Mouse (Mus musculus): Measurements from ENCODE around the gene Mymx. TPM values are rescaled to one million over a fixed set of nuclear protein-coding genes. Genes with fewer than 3 reads are reported as not detected.

Mymx gene
- polyA plus RNA-seq, 1 experiment from 2014 or later = 7.4 TPM

DNA sequence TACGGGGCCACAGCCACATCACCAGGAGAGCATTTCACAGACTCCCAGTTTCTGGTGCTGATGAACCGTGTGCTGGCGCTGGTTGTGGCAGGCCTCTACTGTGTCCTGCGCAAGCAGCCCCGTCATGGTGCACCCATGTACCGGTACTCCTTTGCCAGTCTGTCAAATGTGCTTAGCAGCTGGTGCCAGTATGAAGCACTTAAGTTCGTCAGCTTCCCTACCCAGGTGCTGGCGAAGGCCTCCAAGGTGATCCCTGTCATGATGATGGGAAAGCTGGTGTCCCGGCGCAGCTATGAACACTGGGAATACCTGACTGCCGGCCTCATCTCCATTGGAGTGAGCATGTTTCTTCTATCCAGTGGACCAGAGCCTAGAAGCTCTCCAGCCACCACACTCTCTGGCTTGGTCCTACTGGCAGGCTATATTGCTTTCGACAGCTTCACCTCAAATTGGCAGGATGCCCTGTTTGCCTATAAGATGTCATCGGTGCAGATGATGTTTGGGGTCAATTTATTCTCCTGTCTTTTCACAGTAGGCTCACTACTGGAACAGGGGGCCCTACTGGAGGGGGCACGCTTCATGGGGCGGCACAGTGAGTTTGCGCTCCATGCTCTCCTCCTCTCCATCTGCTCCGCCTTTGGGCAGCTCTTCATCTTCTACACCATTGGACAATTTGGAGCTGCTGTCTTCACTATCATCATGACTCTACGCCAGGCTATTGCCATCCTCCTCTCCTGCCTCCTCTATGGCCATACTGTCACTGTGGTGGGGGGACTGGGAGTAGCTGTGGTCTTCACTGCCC, 35.3 kb downstream of the Mymx start:
- peak overlapping the region; percentile 7; the same call in 1 of the 2 replicates for H3K9ac ChIP-seq (replicated peaks; ENCODE audit: low read length)
- no peaks in the 10 kb centered on the region for H3K27me3 ChIP-seq (ENCODE audit: insufficient read depth, low read length)
- peak overlapping the region; percentile 20; the same call in 1 of the 2 replicates for H3K27ac ChIP-seq (ENCODE audit: low read length)
- H3K4me1 ChIP-seq (ENCODE audit: insufficient read depth, low read length) = peaks cover 46% of the 10 kb centered on the region
- H3K9me3 ChIP-seq (ENCODE audit: low read length) = no peaks in the 10 kb centered on the region
- ATAC-seq (ENCODE audit: low FRiP score, low TSS enrichment) = no peak
- H3K4me2 ChIP-seq (replicated peaks; ENCODE audit: low read depth, low read length) = no peak overlapping the region
- H3K4me3 ChIP-seq (ENCODE audit: low read length) = no peak overlapping the region
- 65% methylated on average over 18 of the region's 18 CpGs for WGBS
- peaks cover 52% of the 10 kb centered on the region for H3K36me3 ChIP-seq (ENCODE audit: insufficient read depth, low read length)

DNA sequence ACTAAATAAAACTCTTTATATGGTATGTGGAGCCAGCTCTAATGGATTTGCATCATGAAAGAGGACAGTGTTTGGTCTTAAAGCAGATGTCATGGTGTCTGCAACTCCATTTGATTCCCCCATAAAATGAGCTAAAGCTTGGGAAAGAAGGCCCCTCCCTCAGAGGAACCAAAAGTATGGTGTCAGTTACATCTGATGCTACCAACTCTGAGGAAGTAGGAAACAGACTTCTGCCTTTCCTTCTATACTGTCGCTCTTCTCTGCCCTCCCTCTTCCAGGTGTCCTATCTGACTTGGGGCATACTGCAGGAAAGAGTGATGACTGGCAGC, 35.9 kb downstream of the Mymx start:
- Histone ChIP-seq H3K4me2 (replicated peaks; ENCODE audit: low read depth, low read length) (no peak overlapping the region), H3K27ac (ENCODE audit: low read length) (no peak overlapping the region), H3K27me3 (ENCODE audit: insufficient read depth, low read length) (no peaks in the 10 kb centered on the region), H3K9me3 (ENCODE audit: low read length) (no peaks in the 10 kb centered on the region), H3K4me1 (ENCODE audit: insufficient read depth, low read length) (peaks cover 40% of the 10 kb centered on the region), H3K9ac (replicated peaks; ENCODE audit: low read length) (no peak overlapping the region), H3K4me3 (ENCODE audit: low read length) (no peak overlapping the region), H3K36me3 (ENCODE audit: insufficient read depth, low read length) (peaks cover 46% of the 10 kb centered on the region)
- no peak for ATAC-seq (ENCODE audit: low FRiP score, low TSS enrichment)
- WGBS = 72% methylated on average over 1 of the region's 1 CpGs

DNA sequence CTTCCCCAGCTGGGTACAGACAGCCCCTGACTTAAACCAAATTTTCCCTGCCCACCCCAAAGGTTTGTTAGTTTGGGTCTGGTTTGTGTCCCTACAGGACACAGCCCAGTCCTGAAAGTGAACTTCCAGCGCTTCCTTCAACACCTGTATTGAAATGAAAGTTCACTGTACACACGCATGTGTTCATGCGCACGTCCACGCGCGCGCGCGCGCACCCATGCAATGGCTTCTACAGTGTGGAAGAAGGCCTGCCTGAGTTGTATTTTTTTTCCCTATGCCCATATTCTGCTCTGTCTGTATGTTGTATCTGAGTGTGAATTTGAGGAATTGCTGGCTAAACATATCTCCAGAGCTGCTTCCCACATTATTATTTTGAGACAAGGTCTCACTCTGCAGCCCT, 36.8 kb downstream of the Mymx start:
- 0 out of 2 replicates have a peak overlapping the region, but pooled peaks have one; percentile 6 for H3K27ac ChIP-seq (ENCODE audit: low read length)
- peaks cover 32% of the 10 kb centered on the region for H3K4me1 ChIP-seq (ENCODE audit: insufficient read depth, low read length)
- H3K9ac ChIP-seq (replicated peaks; ENCODE audit: low read length) = peak overlapping the region; percentile 88
- H3K27me3 ChIP-seq (ENCODE audit: insufficient read depth, low read length) = no peaks in the 10 kb centered on the region
- H3K9me3 ChIP-seq (ENCODE audit: low read length) = no peaks in the 10 kb centered on the region
- 94% methylated on average over 11 of the region's 11 CpGs for WGBS
- H3K36me3 ChIP-seq (ENCODE audit: insufficient read depth, low read length) = peaks cover 37% of the 10 kb centered on the region
- H3K4me3 ChIP-seq (ENCODE audit: low read length) = peak overlapping the region; percentile 80
- H3K4me2 ChIP-seq (replicated peaks; ENCODE audit: low read depth, low read length) = peak overlapping the region; percentile 94
- ATAC-seq (ENCODE audit: low FRiP score, low TSS enrichment) = no peak

DNA sequence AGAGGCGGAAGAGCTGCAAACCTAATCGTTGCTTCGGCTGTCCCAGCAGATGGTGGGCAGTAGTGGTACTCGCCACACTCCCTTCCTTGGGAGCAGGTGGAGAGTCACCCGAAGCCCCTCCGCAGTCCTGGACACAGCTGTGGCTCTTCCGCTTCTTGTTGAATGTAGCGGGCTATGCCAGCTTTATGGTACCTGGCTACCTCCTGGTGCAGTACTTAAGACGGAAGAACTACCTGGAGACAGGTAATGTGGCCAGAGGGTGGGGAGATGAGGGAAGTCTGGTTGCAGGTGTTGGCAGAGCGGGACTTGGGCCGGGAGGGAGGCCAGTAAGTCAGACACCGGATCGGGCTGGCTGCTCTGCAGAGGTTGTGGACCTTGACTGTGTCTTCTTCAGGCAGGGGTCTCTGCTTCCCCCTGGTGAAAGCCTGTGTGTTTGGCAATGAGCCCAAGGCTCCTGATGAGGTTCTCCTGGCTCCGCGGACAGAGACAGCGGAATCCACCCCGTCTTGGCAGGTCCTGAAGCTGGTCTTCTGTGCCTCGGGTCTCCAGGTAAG, 37.3 kb downstream of the Mymx start:
- Histone ChIP-seq H3K27me3 (ENCODE audit: insufficient read depth, low read length) (no peaks in the 10 kb centered on the region), H3K36me3 (ENCODE audit: insufficient read depth, low read length) (peaks cover 32% of the 10 kb centered on the region), H3K9ac (replicated peaks; ENCODE audit: low read length) (peak overlapping the region; percentile 88), H3K4me3 (ENCODE audit: low read length) (peak overlapping the region; percentile 80), H3K4me1 (ENCODE audit: insufficient read depth, low read length) (peaks cover 27% of the 10 kb centered on the region), H3K27ac (ENCODE audit: low read length) (peak overlapping the region; percentile 87), H3K4me2 (replicated peaks; ENCODE audit: low read depth, low read length) (peak overlapping the region; percentile 94), H3K9me3 (ENCODE audit: low read length) (no peaks in the 10 kb centered on the region)
- no peak for ATAC-seq (ENCODE audit: low FRiP score, low TSS enrichment)
- 8% methylated on average over 18 of the region's 18 CpGs for WGBS

DNA sequence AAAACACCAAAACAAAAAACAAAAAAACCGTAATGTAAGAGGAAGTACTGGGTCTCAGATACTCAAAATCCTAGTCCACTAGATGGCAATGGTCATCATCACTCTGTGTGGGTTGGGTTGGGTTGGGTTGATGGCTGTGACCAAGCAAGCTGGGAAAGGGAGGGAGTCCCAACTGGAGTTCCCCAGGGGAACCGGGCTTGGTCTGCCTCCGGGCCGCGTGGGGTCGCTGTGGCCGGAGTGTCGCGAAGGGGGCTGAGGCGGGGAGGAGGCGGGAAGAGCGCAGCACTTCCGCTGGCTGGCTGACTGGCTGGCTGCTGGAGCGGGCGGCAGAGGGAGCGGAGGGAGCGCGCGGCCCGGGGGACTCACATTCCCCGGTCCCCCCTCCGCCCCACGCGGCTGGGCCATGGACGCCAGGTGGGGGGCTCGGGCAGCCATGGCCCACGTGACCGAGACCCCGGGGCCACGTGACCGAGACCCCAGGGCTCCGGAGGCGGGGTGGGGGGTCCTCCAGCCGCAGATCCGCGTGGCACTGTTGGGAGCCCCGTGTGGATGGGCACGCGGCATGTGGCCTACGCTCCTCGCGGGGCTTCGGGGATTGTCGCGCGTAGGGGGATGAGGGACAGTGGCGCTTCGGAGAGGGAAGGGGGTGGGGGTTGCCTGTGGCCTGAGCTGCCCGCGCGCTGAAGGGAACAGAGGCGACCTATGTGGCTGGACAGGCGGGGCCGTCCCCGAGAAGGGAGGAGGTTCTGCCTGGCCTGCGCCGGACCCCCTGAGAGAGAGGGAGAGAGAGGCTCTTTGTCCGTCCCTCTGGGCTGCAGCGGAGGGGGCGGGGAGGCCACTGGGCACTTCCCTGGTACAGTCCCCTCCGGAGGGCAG, 38.0 kb downstream of the Mymx start, which contains the start of gene Slc35b2:
Gene Slc35b2 (plus strand): TSS at position 220 of the 876 bp plus-strand sequence.
- Histone ChIP-seq H3K36me3 (ENCODE audit: insufficient read depth, low read length) (peaks cover 25% of the 10 kb centered on the region), H3K27me3 (ENCODE audit: insufficient read depth, low read length) (no peaks in the 10 kb centered on the region), H3K4me3 (ENCODE audit: low read length) (peak within 1 kb of the TSS; percentile 80), H3K9me3 (ENCODE audit: low read length) (no peaks in the 10 kb centered on the region), H3K4me1 (ENCODE audit: insufficient read depth, low read length) (peaks cover 20% of the 10 kb centered on the region), H3K4me2 (replicated peaks; ENCODE audit: low read depth, low read length) (peak within 1 kb of the TSS; percentile 94), H3K9ac (replicated peaks; ENCODE audit: low read length) (peak within 1 kb of the TSS; percentile 88), H3K27ac (ENCODE audit: low read length) (peak within 1 kb of the TSS; percentile 87)
- under 1% methylated on average over 53 of the region's 61 CpGs for whole genome bisulfite sequencing
- peak; percentile 90 for ATAC-seq (ENCODE audit: low FRiP score, low TSS enrichment)

DNA sequence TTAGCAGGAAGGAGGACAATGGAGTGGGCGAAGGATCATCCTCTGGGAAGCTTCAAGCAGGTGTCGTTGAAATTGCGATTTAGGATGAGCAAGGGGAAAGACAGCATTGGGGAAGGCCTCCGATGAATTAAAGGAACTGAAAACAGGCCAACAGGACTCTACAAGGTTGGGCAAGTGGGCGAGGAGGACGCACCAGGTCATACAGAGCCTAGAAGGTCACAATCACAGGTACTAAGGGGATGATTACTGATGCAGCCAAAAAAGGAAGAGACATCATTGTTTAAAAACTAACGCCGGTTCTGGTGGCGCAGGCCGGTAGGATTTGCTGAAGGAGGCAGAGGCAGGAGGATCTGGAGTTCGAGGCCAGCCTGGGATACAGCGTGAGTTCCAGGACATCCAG, 38.7 kb downstream of the Mymx start:
- WGBS = 74% methylated on average over 12 of the region's 12 CpGs
- Histone ChIP-seq H3K27ac (ENCODE audit: low read length) (no peak overlapping the region), H3K9me3 (ENCODE audit: low read length) (no peaks in the 10 kb centered on the region), H3K27me3 (ENCODE audit: insufficient read depth, low read length) (no peaks in the 10 kb centered on the region), H3K4me3 (ENCODE audit: low read length) (peak overlapping the region; percentile 80; the same call in 1 of the 2 replicates), H3K9ac (replicated peaks; ENCODE audit: low read length) (no peak overlapping the region), H3K4me1 (ENCODE audit: insufficient read depth, low read length) (peaks cover 20% of the 10 kb centered on the region), H3K36me3 (ENCODE audit: insufficient read depth, low read length) (peaks cover 18% of the 10 kb centered on the region), H3K4me2 (replicated peaks; ENCODE audit: low read depth, low read length) (no peak overlapping the region)
- no peak for ATAC-seq (ENCODE audit: low FRiP score, low TSS enrichment)

DNA sequence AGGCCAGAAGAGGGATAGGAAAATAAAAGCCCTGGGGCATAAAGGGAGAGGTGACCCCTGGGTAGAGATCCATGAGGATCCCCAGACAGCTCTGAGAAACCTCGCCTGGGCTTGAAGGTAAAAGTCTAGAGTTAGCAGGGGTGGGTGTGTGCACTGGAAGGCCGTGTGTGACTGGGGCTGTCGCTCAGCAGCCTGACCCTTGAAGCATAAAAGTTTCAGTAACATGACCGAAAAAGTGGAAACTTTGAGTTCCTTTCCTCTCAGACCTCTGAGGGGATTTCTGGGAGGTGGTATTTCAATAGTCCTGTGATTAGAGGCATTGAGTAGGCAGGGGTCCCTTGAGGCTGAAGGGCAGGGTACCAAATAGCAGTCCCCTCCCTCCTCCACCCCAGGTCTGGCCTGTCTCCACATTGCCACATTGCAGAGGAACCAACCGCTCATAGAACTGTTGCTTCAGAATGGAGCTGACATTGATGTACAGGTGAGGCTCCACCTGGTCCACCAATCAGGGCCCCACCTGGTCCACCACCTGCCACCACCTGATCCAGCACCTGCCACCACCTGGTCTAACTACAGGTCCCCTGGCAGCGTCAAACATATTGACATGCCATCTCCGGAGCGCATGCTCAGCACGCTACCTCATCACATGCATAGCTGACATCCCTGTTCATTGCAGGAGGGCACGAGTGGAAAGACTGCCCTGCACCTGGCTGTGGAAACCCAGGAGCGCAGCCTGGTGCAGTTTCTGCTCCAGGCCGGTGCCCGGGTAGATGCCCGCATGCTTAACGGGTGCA, 42.0 kb downstream of the Mymx start:
- H3K27ac ChIP-seq (ENCODE audit: low read length) = no peak overlapping the region
- ATAC-seq (ENCODE audit: low FRiP score, low TSS enrichment) = no peak
- H3K36me3 ChIP-seq (ENCODE audit: insufficient read depth, low read length) = no peaks in the 10 kb centered on the region
- no peak overlapping the region for H3K4me3 ChIP-seq (ENCODE audit: low read length)
- H3K9ac ChIP-seq (replicated peaks; ENCODE audit: low read length) = no peak overlapping the region
- WGBS = 85% methylated on average over 15 of the region's 15 CpGs
- no peak overlapping the region for H3K4me2 ChIP-seq (replicated peaks; ENCODE audit: low read depth, low read length)
- H3K9me3 ChIP-seq (ENCODE audit: low read length) = no peaks in the 10 kb centered on the region
- peaks cover 24% of the 10 kb centered on the region for H3K4me1 ChIP-seq (ENCODE audit: insufficient read depth, low read length)
- H3K27me3 ChIP-seq (ENCODE audit: insufficient read depth, low read length) = peaks cover 11% of the 10 kb centered on the region

DNA sequence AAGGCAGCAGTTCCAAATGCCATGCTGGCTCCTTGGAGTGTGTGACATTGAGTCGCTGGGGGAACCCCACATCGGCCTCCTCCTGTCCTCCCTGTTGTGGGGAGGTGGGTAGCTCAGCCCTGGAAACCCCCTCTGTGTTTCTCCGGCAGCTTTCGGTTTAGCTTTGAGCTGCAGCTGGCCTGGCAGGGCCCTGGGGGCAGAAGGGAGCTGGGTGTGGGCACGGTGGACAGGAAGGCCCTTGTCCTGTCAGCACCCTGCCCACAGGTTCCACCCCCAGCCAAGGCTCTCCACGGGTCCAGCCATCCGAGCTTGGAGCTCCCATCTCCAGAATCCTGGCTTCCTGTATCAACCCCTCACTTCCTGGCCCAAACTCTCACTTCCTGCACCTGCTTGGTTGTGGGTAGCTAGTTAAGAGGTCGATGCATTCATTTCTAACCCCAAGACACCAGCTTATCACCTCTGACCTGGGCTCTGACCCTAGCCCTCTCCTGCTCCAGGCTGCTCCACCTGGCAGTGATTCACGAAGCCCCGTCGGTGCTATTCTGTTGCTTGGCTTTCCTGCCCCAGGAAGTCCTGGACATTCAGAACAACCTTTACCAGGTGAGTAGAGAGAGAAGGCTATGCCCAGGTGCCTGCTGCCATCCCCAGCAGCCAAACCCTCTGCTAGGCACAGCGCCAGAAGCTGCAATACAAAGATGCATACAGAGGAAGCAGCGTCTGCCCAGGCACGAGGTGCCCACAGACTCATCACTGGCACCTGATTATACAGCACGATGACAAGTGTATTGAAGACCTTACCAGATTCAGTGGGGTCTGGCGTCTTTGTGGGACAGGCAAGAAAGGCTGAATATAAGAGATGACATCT, 43.7 kb downstream of the Mymx start:
- no peak overlapping the region for H3K9ac ChIP-seq (replicated peaks; ENCODE audit: low read length)
- no peak overlapping the region for H3K4me3 ChIP-seq (ENCODE audit: low read length)
- H3K4me2 ChIP-seq (replicated peaks; ENCODE audit: low read depth, low read length) = no peak overlapping the region
- WGBS = 65% methylated on average over 16 of the region's 16 CpGs
- H3K9me3 ChIP-seq (ENCODE audit: low read length) = no peaks in the 10 kb centered on the region
- peaks cover 11% of the 10 kb centered on the region for H3K27me3 ChIP-seq (ENCODE audit: insufficient read depth, low read length)
- H3K27ac ChIP-seq (ENCODE audit: low read length) = no peak overlapping the region
- peaks cover 19% of the 10 kb centered on the region for H3K4me1 ChIP-seq (ENCODE audit: insufficient read depth, low read length)
- no peaks in the 10 kb centered on the region for H3K36me3 ChIP-seq (ENCODE audit: insufficient read depth, low read length)
- no peak for ATAC-seq (ENCODE audit: low FRiP score, low TSS enrichment)

Measured in kidney, embryonic 16.5 days (tissue).